Mouse (Mus musculus): ENCODE measurements around the gene Plaur. TPM values are rescaled to one million over a fixed set of nuclear protein-coding genes. Genes with fewer than 3 reads are reported as not detected.
"Not testable (repeated sequence)": the region's sequence is repeated elsewhere in the genome, so short reads cannot be mapped to it uniquely, and the experiment has no call there.

The Plaur gene
- polyA plus RNA-seq, 1 experiment from 2014 or later: 12.6 TPM

- no peak overlapping the region for H3K9ac ChIP-seq (replicated peaks; ENCODE audit: low read depth, low read length)
- H3K4me3 ChIP-seq (ENCODE audit: low read depth, low read length): no peak overlapping the region
- no peaks in the 10 kb centered on the region for H3K4me1 ChIP-seq (ENCODE audit: control insufficient read depth, insufficient read depth, low read length)
- H3K4me2 ChIP-seq (replicated peaks; ENCODE audit: low read depth, low read length): no peak overlapping the region
- 56% methylated on average over 5 of the region's 5 CpGs for WGBS
- H3K9me3 ChIP-seq (ENCODE audit: control insufficient read depth, low read depth, low read length): no peaks in the 10 kb centered on the region
- H3K27me3 ChIP-seq (ENCODE audit: control insufficient read depth, insufficient read depth, low read length): no peaks in the 10 kb centered on the region
- ATAC-seq (ENCODE audit: insufficient number of reproducible peaks, insufficient read depth, low FRiP score, low read depth): no peak
- no peak overlapping the region for H3K27ac ChIP-seq (ENCODE audit: low read length)
- H3K36me3 ChIP-seq (ENCODE audit: control insufficient read depth, insufficient read depth, low read length): no peaks in the 10 kb centered on the region
Observed at GRCm38 (mm10) chr7:24517077-24517476, 54.8 kb downstream of the Plaur start.

GRCm38 (mm10) chr7:24517654-24518053 is 55.4 kb downstream of the Plaur start:
- H3K4me2 ChIP-seq (replicated peaks; ENCODE audit: low read depth, low read length): no peak overlapping the region
- H3K27me3 ChIP-seq (ENCODE audit: control insufficient read depth, insufficient read depth, low read length): no peaks in the 10 kb centered on the region
- no peaks in the 10 kb centered on the region for H3K36me3 ChIP-seq (ENCODE audit: control insufficient read depth, insufficient read depth, low read length)
- ATAC-seq (ENCODE audit: insufficient number of reproducible peaks, insufficient read depth, low FRiP score, low read depth): no peak
- no peaks in the 10 kb centered on the region for H3K9me3 ChIP-seq (ENCODE audit: control insufficient read depth, low read depth, low read length)
- H3K4me3 ChIP-seq (ENCODE audit: low read depth, low read length): no peak overlapping the region
- H3K9ac ChIP-seq (replicated peaks; ENCODE audit: low read depth, low read length): no peak overlapping the region
- no peak overlapping the region for H3K27ac ChIP-seq (ENCODE audit: low read length)
- no peaks in the 10 kb centered on the region for H3K4me1 ChIP-seq (ENCODE audit: control insufficient read depth, insufficient read depth, low read length)
- 60% methylated on average over 6 of the region's 6 CpGs for WGBS

- H3K9me3 ChIP-seq (ENCODE audit: control insufficient read depth, low read depth, low read length): no peaks in the 10 kb centered on the region
- H3K36me3 ChIP-seq (ENCODE audit: control insufficient read depth, insufficient read depth, low read length): no peaks in the 10 kb centered on the region
- WGBS: 57% methylated on average over 3 of the region's 3 CpGs
- H3K9ac ChIP-seq (replicated peaks; ENCODE audit: low read depth, low read length): no peak overlapping the region
- no peak overlapping the region for H3K4me3 ChIP-seq (ENCODE audit: low read depth, low read length)
- no peak overlapping the region for H3K27ac ChIP-seq (ENCODE audit: low read length)
- no peaks in the 10 kb centered on the region for H3K4me1 ChIP-seq (ENCODE audit: control insufficient read depth, insufficient read depth, low read length)
- no peaks in the 10 kb centered on the region for H3K27me3 ChIP-seq (ENCODE audit: control insufficient read depth, insufficient read depth, low read length)
- no peak for ATAC-seq (ENCODE audit: insufficient number of reproducible peaks, insufficient read depth, low FRiP score, low read depth)
- no peak overlapping the region for H3K4me2 ChIP-seq (replicated peaks; ENCODE audit: low read depth, low read length)
Observed at GRCm38 (mm10) chr7:24519130-24519529, 56.8 kb downstream of the Plaur start.

- not testable (repeated sequence) for H3K36me3 ChIP-seq (ENCODE audit: control insufficient read depth, insufficient read depth, low read length); H3K4me2 ChIP-seq (replicated peaks; ENCODE audit: low read depth, low read length); H3K27ac ChIP-seq (ENCODE audit: low read length); H3K4me3 ChIP-seq (ENCODE audit: low read depth, low read length); H3K9me3 ChIP-seq (ENCODE audit: control insufficient read depth, low read depth, low read length); H3K27me3 ChIP-seq (ENCODE audit: control insufficient read depth, insufficient read depth, low read length); H3K9ac ChIP-seq (replicated peaks; ENCODE audit: low read depth, low read length); H3K4me1 ChIP-seq (ENCODE audit: control insufficient read depth, insufficient read depth, low read length); ATAC-seq (ENCODE audit: insufficient number of reproducible peaks, insufficient read depth, low FRiP score, low read depth)
- WGBS: 90% methylated on average over 9 of the region's 10 CpGs
Observed at GRCm38 (mm10) chr7:24520054-24520453, 57.8 kb downstream of the Plaur start.

- Histone ChIP-seq H3K27me3 (ENCODE audit: control insufficient read depth, insufficient read depth, low read length) (no peaks in the 10 kb centered on the region), H3K4me1 (ENCODE audit: control insufficient read depth, insufficient read depth, low read length) (no peaks in the 10 kb centered on the region), H3K27ac (ENCODE audit: low read length) (no peak overlapping the region), H3K9ac (replicated peaks; ENCODE audit: low read depth, low read length) (no peak overlapping the region), H3K36me3 (ENCODE audit: control insufficient read depth, insufficient read depth, low read length) (no peaks in the 10 kb centered on the region), H3K4me3 (ENCODE audit: low read depth, low read length) (no peak overlapping the region), H3K9me3 (ENCODE audit: control insufficient read depth, low read depth, low read length) (no peaks in the 10 kb centered on the region), H3K4me2 (replicated peaks; ENCODE audit: low read depth, low read length) (no peak overlapping the region)
- WGBS: 58% methylated on average over 5 of the region's 5 CpGs
- ATAC-seq (ENCODE audit: insufficient number of reproducible peaks, insufficient read depth, low FRiP score, low read depth): no peak
Observed at GRCm38 (mm10) chr7:24522805-24523204, 60.5 kb downstream of the Plaur start.

- Histone ChIP-seq H3K36me3 (ENCODE audit: control insufficient read depth, insufficient read depth, low read length) (no peaks in the 10 kb centered on the region), H3K9ac (replicated peaks; ENCODE audit: low read depth, low read length) (no peak overlapping the region), H3K4me3 (ENCODE audit: low read depth, low read length) (no peak overlapping the region), H3K27me3 (ENCODE audit: control insufficient read depth, insufficient read depth, low read length) (no peaks in the 10 kb centered on the region), H3K27ac (ENCODE audit: low read length) (no peak overlapping the region), H3K9me3 (ENCODE audit: control insufficient read depth, low read depth, low read length) (no peaks in the 10 kb centered on the region), H3K4me1 (ENCODE audit: control insufficient read depth, insufficient read depth, low read length) (no peaks in the 10 kb centered on the region), H3K4me2 (replicated peaks; ENCODE audit: low read depth, low read length) (no peak overlapping the region)
- WGBS: 84% methylated on average over 6 of the region's 6 CpGs
- ATAC-seq (ENCODE audit: insufficient number of reproducible peaks, insufficient read depth, low FRiP score, low read depth): no peak
Observed at GRCm38 (mm10) chr7:24523723-24524122, 61.4 kb downstream of the Plaur start.

- Histone ChIP-seq H3K4me3 (ENCODE audit: low read depth, low read length) (no peak overlapping the region), H3K36me3 (ENCODE audit: control insufficient read depth, insufficient read depth, low read length) (no peaks in the 10 kb centered on the region), H3K9me3 (ENCODE audit: control insufficient read depth, low read depth, low read length) (no peaks in the 10 kb centered on the region), H3K27ac (ENCODE audit: low read length) (no peak overlapping the region), H3K27me3 (ENCODE audit: control insufficient read depth, insufficient read depth, low read length) (no peaks in the 10 kb centered on the region), H3K4me2 (replicated peaks; ENCODE audit: low read depth, low read length) (no peak overlapping the region), H3K4me1 (ENCODE audit: control insufficient read depth, insufficient read depth, low read length) (peaks cover 5% of the 10 kb centered on the region; the same call in 1 of the 2 replicates), H3K9ac (replicated peaks; ENCODE audit: low read depth, low read length) (no peak overlapping the region)
- 86% methylated on average over 6 of the region's 6 CpGs for WGBS
- no peak for ATAC-seq (ENCODE audit: insufficient number of reproducible peaks, insufficient read depth, low FRiP score, low read depth)
Observed at GRCm38 (mm10) chr7:24524978-24525377, 62.7 kb downstream of the Plaur start.

Other genes with a start within 250 kb of the Plaur start
- gene Zfp109, start 224.9 kb upstream of the Plaur start, polyA plus RNA-seq (2014; fragmentation: Nextera tagmentation; extraction: Ambion mirVana): 6.3 and 6.4 TPM in 2 replicates
- 4.5 and 4.7 TPM in 2 replicates for gene Zfp108, start 207.7 kb upstream of the Plaur start, polyA plus RNA-seq (2014; fragmentation: Nextera tagmentation; extraction: Ambion mirVana)
- gene Zfp93, start 192.1 kb upstream of the Plaur start, polyA plus RNA-seq (2014; fragmentation: Nextera tagmentation; extraction: Ambion mirVana): 8.3 and 9.7 TPM in 2 replicates
- gene Zfp61, start 161.3 kb upstream of the Plaur start, polyA plus RNA-seq (2014; fragmentation: Nextera tagmentation; extraction: Ambion mirVana): 35.3 and 42.7 TPM in 2 replicates
- 10.6 and 13.2 TPM in 2 replicates for gene Zfp94, start 145.8 kb upstream of the Plaur start, polyA plus RNA-seq (2014; fragmentation: Nextera tagmentation; extraction: Ambion mirVana)
- gene Tescl, start 128.5 kb upstream of the Plaur start, polyA plus RNA-seq (2014; fragmentation: Nextera tagmentation; extraction: Ambion mirVana): 0.41 TPM in 1 of 2 replicates, not detected in the other
- gene Lypd5, start 113.3 kb upstream of the Plaur start, polyA plus RNA-seq (2014; fragmentation: Nextera tagmentation; extraction: Ambion mirVana): not detected in 2 replicates
- 2.4 and 3.0 TPM in 2 replicates for gene Kcnn4, start 92.2 kb upstream of the Plaur start, polyA plus RNA-seq (2014; fragmentation: Nextera tagmentation; extraction: Ambion mirVana)
- 23.2 and 26.6 TPM in 2 replicates for gene Smg9, start 62.9 kb upstream of the Plaur start, polyA plus RNA-seq (2014; fragmentation: Nextera tagmentation; extraction: Ambion mirVana)
- gene Irgc1, start 10.2 kb upstream of the Plaur start, polyA plus RNA-seq (2014; fragmentation: Nextera tagmentation; extraction: Ambion mirVana): not detected in 2 replicates
- gene Cadm4, start 19.5 kb downstream of the Plaur start, polyA plus RNA-seq (2014; fragmentation: Nextera tagmentation; extraction: Ambion mirVana): 1.4 and 1.5 TPM in 2 replicates
- 28.5 and 30.9 TPM in 2 replicates for gene Zfp428, start 44.5 kb downstream of the Plaur start, polyA plus RNA-seq (2014; fragmentation: Nextera tagmentation; extraction: Ambion mirVana)
- 0.21 and 0.29 TPM in 2 replicates for gene AC161166.1, start 50.0 kb downstream of the Plaur start, polyA plus RNA-seq (2014; fragmentation: Nextera tagmentation; extraction: Ambion mirVana)
- gene Irgq, start 68.2 kb downstream of the Plaur start, polyA plus RNA-seq (2014; fragmentation: Nextera tagmentation; extraction: Ambion mirVana): 8.9 and 9.0 TPM in 2 replicates
- 0.73 and 1.3 TPM in 2 replicates for gene Pinlyp, start 83.6 kb downstream of the Plaur start, polyA plus RNA-seq (2014; fragmentation: Nextera tagmentation; extraction: Ambion mirVana)
- 93.0 and 110 TPM in 2 replicates for gene Xrcc1, start 83.8 kb downstream of the Plaur start, polyA plus RNA-seq (2014; fragmentation: Nextera tagmentation; extraction: Ambion mirVana)
- gene Ethe1, start 125.1 kb downstream of the Plaur start, polyA plus RNA-seq (2014; fragmentation: Nextera tagmentation; extraction: Ambion mirVana): 36.6 and 40.1 TPM in 2 replicates
- gene Zfp575, start 125.2 kb downstream of the Plaur start, polyA plus RNA-seq (2014; fragmentation: Nextera tagmentation; extraction: Ambion mirVana): 3.5 and 4.0 TPM in 2 replicates
- gene Phldb3, start 148.3 kb downstream of the Plaur start, polyA plus RNA-seq (2014; fragmentation: Nextera tagmentation; extraction: Ambion mirVana): 0.64 and 1.1 TPM in 2 replicates
- 9.8 and 13.7 TPM in 2 replicates for gene Lypd3, start 174.1 kb downstream of the Plaur start, polyA plus RNA-seq (2014; fragmentation: Nextera tagmentation; extraction: Ambion mirVana)
- not detected in 2 replicates for gene Tex101, start 214.2 kb downstream of the Plaur start, polyA plus RNA-seq (2014; fragmentation: Nextera tagmentation; extraction: Ambion mirVana)
- gene BC049730, start 246.8 kb downstream of the Plaur start, polyA plus RNA-seq (2014; fragmentation: Nextera tagmentation; extraction: Ambion mirVana): not detected in 2 replicates

Measured in stomach, embryonic 14.5 days (tissue).